Mouse (Mus musculus) hematopoietic stem cell, adult 5-6 weeks (primary cell): ENCODE data around the gene Adipor2. TPM values are rescaled to one million over a fixed set of nuclear protein-coding genes. Genes with fewer than 3 reads are reported as not detected.
"Not testable (repeated sequence)": the region's sequence is repeated elsewhere in the genome, so short reads cannot be mapped to it uniquely, and the experiment has no call there.

Experiments
- ATAC-seq, 2 experiments: fragments of 125-278 bp in 1 of 2; replicated peaks in 1 of 2; 2 replicates each; pipeline ENCODE4 v1.8.0; 2016 to 2017; ENCODE audit warnings: inconsistent platforms in 2 of 2, mild to moderate bottlenecking in 2 of 2, moderate number of reproducible peaks in 2 of 2, low read depth in 1 of 2, moderate TSS enrichment in 1 of 2; ENCODE audit not compliant: low FRiP score in 2 of 2, poor library complexity in 2 of 2, severe bottlenecking in 2 of 2, insufficient read depth in 1 of 2, low TSS enrichment in 1 of 2
- total RNA-seq: library from RNA; stranded (forward); fragments of 172-1452, 232-1000 nt; gene quantifications from 2 replicates; pipeline ENCODE4 v1.2.3, GENCODE M21; 2017

Gene Adipor2
- total RNA-seq, result 145 and 155 TPM in 2 replicates

DNA sequence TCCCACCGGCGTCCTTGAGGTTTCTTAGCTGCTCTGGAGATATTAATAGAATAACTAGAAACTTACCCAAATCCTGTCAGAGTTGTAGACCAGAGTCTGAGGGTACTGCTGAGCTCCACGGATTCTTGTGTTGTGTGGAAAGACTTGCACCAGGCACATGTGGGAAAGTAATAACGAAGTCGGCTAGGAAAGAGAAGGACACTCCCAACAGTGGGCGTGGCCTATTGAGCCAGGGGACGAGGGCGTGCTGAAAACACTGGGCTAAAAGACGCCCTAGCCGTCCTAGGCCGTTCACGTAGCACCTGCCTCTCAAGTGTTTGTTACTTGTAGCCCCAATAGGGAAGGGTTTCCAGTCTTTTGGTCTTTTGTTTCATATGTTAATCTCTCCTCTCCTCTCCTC lies at the start of gene Adipor2:
Gene Adipor2, minus strand, starts transcription at position 351 of the 400 bp plus-strand sequence.
- peak; percentile 71 to 90 for ATAC-seq

DNA sequence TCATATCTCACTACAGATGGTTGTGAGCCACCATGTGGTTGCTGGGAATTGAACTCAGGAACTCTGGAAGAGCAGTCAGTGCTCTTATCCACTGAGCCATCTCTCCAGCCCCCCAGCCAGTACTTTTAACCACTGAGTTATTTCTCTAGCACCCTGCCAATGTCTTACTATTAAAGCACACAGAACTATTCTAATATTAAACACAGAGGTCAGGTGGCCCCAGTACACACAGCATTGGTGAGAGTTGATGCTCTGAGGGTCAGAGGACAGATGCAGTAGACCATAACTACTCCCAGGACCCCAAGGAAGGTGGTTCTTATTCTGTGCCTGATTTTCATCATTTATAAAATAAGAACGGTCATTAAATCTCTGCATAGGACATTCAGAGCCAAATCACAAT lies 48.7 kb upstream of the Adipor2 start:
- ATAC-seq, result no peak

DNA sequence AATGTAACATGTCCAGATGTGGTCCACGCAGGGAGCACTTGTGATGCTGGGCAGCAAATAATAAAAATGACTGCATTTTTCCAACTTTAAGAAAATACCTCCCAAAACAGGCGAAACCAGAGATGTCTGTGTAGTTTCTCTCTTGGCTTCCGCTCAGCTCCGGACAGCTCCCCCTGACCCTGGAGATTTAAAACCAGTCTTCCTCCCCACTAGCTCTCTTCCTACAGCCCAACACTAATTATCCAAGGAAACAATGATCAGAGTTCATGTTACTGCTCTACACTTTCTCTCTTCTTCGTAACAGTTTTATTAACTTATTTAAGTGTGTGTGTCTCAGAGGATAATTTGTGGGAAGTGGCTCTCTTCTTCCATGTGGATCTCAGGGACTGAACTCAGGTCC lies 42.9 kb upstream of the Adipor2 start:
- ATAC-seq, result no peak

DNA sequence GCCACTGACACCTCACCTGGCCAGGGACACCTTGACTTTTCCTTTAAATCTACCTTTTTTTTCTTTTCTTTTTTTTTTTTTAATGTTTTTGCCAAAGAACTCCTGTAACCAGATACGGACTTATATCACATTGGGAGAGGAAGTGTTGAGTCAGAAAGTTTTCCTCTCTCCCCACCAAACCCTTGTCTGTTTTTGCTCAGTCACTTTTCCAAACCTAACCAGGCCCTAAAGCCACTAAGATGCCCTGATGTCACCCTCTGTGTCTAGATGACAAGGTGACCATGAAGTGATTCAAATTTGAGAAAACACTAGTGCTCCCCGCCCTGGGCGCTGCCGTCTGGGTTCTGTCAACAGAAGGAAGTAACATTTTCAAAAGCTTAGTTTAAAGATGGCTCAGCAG lies 41.5 kb upstream of the Adipor2 start:
- no peak for ATAC-seq

DNA sequence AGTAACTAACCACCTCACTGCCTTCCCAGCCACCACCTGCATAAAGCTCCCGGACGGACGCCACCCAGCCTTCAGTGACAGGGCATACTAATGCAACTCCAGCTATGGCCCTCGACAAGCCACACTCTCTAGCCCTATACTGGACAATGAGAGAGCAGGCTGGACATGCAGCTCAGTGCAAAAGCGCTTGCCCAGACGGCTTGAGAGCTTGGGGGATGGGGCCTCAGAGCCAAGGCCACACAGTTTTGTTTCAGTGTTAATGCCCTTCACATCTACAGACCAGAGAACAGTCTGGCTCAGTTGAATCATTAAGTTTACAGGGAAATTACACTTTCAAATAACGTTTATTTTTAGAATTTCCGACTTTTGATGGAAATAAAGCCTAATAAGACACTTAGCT lies 40.7 kb upstream of the Adipor2 start:
- no peak for ATAC-seq

DNA sequence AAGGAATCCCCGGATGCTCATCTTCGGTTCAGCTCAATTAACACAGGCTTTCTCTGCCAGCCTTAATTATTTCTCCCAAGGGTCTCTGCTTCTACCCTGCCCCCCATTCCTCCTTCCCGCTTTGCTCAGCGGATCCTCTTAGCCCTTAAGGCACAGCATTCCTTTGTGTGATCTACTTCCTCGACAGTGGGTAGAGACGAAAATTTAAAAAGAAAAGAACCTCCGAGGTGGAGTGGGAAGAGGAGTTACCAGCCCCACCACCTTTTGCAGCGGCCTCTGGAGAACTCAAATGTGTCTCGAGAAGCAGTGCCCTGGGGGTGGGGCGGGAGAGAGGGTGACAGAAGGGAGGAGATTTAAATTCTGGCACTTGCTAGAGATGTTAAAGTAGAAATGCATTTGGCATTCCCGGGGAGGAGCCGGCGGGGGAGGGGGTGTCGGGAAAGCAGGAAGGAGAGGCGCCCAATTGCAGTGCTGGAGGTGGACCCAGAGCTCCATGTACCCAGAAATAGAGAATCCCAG lies 34.5 kb upstream of the Adipor2 start:
- ATAC-seq, result no peak

DNA sequence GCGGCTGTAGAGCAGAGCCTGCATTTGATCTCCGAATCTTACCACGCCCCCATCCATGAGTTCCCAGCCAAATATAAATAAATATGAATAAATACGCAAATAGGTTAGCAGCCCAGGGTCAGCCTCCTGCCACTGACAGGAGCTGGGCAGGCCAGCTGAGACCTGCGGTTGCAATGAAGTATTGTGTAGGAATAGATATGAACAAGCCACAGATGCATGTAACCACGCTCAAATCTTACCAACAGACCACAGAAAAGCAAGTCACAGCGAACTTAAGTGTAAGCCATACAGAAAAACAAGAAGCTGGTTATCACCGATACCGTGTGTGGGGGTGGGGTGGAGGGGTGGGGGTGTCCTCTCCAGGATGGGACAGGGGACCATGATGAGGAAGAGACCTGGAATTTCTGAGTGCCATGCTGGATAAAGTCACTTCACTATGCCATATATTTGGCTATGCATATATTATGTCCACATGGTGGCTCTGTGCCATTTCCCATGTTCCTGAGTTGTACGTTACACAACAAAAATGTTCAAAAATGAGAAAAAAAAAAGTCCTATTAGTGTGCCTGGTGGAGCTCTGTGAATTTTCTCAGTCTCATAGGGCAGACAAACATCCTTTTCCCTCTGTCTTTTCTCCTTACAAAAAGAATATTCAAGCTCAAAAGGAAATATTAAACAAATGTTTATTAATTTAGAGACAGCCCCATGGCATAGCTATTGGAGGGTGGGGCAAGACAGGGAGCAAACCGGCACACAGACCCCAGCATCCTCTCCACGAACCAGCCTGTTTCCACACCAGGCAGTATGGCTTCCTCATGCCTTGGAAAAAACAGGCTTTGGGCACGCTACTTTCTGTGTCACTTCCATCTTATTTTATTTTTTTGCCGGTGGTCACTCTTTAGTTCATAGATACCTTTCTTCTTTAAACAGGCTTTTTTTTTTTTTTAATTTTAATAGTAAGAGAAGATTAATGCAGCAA lies 33.8 kb upstream of the Adipor2 start:
- ATAC-seq, result peak; percentile 61 to 79

DNA sequence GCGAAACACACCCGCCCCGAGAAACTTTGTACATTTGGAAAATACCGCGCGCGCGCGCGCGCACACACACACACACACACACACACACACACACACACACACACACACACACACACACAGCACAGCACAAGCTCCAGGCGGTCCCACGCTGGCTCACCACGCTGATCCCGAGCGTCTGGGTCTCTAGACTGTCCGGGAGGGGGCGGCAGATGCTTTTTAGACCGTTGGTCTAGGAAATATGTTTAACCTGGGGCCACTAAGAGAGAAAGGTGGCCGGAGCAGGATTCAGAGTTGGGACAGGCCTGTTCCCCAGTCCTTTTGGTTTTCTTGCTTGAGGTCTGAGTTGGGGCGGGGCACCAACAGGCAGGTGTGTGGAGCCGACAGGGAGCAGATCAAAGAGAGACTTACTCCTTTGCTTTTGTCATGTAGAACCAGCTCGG lies 31.6 kb upstream of the Adipor2 start:
- ATAC-seq, result no peak

DNA sequence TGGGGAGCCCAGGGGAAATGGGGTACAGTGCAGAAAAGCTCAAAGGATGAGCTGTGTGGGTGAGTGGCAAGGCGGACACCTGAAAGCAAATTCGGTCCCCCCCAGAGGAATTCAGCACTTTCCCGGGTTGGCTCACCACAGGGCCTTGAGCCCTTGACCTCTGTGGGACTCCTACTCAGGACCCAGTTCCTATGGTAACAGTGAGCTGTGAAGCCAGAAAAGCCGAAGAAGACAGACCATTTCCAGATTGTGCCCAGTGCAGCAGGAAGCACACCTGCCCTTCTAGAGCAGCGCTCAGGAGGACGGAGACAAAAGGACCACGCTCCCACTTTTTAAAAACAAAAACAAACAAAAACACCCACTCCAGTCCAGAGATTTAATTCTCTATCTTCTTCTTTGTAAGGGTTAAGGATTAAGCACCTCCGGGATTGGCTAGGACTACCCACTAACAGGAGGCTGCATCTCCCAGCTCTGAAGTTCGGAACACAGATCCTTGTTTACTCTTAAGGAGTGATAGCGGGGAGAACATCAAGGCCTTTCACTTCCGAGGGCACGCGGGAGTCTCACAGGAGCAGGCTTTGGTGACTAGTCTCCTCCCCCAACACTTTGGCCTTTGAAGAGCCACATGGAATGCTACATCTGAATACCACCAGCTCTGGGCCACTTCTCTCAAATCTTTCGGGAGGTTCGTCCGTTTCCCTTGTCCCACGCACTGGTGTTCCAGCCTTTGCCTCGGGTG lies 31.0 kb upstream of the Adipor2 start:
- no peak for ATAC-seq

DNA sequence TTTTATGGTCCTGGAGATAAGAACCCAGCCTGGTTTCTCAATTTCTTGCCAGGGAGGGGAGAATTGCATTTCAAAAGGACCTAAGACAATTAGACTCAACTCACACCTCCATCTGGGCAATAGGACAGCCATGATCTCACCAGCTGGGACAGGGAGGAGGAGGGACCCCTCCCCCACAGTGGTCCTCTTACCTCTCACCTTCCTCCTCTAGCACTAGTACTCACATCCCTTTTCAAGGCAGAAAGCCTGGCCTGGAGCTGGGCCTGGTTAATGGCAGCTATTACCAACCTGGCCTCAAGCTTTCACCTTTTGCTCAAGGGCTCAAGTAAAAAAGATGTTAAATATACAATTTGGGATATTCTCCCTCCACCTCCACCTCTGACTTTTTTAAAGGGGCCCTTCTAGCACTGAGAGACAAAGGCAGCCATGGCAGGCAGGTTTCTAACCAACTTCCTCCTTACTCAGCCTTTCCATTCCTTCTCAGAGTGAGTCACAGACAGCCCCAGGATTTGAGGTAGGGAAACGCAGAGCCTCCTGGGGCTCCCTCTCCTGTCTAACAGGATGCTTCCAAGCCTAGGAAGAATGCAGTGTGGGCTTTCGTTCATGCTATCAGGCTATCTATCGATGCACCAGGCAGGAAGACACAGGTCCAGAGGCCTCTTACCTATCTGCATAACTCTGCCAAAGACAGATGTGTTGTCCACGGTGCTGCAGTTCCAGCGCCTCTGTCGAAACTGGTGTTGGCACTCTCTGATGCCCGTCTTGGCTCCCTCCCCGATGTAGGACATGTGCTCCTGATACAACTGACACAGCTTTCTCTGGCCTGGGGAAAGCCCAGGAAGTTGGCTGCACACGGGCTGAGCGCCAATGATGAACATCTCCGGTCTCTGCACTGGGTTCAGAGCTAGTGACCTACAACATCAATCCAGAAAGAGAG lies 28.4 kb upstream of the Adipor2 start:
- ATAC-seq, result no peak

DNA sequence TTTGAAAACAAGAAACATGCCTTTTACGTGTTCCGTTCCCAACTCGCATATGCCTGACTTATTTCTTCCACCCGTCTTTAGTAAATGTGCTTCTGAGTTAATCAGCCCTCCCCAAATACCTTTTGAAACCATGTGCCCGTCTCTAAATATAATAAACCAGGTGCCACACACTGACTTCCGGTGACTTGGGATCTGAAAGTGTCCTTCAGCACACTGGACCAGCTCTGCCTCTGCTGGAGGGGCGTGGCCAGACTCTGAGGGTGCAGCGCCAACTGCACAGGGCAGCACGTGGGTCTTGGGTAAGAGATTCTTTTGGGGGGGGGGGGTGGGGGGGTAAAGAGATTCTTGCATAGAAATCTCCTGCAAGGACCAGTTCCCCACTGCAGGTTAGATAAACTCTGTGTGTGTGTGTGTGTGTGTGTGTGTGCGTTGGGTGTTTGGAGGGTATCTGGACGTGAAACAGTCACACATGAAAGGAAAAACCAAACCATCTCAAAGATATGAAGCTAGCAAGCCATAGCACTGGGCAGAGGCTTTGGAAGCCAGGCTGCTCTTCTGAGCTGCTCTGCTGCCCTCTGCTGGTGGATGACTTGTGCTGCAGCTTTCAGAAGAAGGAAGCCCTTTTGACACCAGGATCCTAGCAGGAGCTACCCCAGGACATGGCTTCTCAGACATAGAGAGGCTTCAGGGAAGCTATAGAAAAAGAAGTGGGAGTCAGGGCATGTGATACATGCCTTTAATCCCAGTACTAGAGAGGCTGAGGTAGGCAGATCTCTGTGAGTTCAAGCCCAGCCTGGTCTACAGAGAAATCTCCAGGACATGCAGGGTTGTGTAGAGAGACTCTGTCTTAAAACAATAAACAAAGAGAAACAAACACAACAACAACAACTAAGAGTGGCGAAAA lies 26.5 kb upstream of the Adipor2 start:
- peak; percentile 87 to 88 for ATAC-seq

DNA sequence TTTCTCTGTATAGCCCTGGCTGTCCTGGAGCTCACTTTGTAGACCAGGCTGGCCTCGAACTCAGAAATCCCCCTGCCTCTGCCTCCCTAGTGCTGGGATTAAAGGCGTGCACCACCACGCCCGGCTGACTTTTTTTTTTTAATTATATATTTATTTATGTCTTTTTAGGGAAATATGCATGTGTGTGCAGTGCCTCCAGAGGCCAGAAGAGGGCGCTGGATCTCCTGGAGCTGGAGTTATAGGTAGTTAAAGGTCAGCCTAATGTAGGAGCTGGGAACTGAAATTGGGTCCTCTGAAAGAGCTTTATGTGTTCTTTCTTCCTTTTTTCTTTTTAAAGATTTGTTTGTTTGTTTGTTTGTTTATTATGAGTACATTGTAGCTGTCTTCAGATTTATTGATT lies 25.2 kb upstream of the Adipor2 start:
- ATAC-seq, result not testable (repeated sequence)

DNA sequence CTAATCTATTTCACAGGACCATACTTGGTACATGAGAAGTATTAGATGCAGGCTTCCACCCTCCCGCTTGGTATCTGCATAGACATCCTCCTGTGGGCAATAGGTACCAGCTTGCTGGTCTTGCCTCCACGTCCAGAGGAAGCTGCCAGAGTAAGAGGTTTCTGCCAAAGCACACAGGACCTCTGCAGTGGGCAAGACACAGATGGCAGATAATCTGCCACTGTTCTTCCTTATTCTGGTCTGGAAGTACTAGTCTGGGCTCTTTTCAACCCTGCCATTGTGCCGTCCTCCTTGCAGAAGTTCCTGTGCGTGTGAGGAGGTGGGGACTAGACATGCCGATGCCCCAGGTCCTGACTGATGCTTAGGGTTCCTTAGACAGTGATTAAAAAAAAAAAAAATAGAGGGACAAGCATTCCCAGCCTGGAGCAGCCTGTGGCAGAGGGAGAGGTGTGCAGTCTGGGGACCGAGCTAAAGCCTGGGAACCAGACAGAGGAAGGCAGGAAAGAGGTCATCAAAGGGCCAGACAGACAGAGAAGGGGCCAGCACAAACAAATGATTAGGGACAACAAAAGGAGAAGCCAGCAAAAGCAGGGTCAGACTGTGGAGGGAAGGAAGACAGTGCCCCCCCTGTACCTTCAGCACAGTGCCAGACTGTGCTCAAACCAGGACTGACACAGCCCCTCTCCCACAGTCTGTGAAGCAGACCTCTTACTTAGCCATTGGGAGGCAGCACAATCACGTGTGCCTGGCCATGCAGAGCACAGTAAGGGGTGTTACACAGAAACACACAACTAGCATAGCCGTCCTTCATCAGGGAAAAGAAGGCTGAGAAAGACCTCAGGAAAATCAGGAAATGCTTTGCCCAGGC lies 20.6 kb upstream of the Adipor2 start:
- ATAC-seq, result peak; percentile 61 to 63

DNA sequence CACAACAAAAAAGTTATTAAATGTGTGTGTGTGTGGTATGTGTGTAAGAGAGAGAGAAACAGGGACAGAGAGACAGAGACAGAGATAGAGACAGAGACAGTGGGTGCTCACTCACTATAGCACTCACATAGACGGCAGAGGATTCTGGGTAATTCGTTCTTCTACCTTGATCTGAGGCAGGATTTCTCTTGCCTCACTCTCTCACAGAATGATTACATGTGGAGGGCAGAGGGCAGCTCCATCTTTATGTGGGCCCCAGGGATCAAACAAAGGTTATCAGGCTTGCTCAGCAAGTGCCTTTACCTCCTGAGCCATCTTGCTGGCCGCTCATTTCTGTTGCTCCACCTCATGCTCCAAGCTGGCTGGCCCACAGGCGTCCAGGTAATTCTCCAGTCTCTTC lies 16.9 kb upstream of the Adipor2 start:
- no peak for ATAC-seq

DNA sequence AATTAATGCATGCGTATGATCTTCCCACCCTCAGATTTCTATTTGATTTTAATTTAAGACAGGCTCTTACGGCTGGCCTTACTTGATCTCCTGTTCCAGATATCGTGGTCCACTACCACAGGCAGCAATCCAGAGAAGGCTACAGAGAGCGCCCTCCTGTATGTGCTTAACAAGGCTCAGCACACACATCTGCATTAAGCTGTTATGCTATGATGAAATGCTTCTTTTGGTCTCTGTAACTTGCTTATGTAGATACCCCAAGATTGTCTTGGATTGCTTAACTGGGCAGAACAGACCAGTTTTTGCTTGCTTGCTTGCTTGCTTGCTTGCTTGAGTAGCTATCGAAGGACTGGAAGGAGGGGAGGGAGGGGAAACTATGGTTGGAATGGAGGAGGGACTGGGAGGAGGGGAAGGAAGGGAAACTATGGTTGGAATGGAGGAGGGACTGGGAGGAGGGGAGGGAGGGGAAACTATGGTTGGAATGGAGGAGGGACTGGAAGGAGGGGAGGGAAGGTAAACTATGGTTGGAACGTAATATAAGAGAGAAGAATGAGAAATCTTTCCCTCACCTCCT lies 14.3 kb upstream of the Adipor2 start:
- ATAC-seq, result no peak
